Mouse (Mus musculus) neutrophil, adult 83 days (primary cell): Measurements from ENCODE around the gene Nudt21. TPM values are rescaled to one million over a fixed set of nuclear protein-coding genes. Genes with fewer than 3 reads are reported as not detected.

Experiments
- total RNA-seq, 2 experiments: library from RNA; stranded (reverse); gene quantifications; one replicate each; pipeline ENCODE4 v1.2.4; 2023

Gene Nudt21
- 10 to 100 TPM; 36.4 to 37.6 TPM for total RNA-seq

DNA sequence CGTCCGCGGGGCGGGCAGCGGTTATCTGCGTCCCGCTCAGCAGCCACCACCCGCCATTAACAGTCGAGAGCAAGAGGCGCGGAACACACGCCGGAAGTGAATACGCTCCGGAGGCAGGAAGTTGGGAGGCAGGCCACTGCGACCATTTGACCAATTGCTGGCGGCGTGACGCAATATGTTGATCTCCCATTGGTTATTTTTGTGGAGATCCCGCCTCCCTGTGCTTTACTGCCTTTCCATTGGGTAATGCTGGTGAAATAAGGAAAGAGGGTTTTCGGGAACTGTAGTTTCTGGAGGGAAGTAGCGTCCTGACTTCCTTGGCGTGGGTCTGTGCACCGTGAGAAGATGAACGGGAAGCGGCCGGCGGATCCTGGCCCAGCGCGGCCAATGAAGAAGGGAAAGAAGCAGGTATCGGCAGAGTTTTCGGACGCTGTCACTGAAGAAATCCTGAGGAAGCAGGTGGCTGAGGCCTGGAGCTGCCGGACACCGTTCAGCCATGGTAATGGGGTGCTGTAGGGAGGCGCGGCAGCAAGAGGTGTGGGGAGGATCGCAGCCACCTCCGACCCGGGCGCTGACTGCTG, at the start of gene Nudt21, which contains the start of gene Ogfod1:
Nudt21 (minus strand) TSS at position 88 of the 581 bp plus-strand sequence.
Ogfod1 (plus strand) TSS at position 255 of the 581 bp plus-strand sequence.

GRCm38 (mm10) chr8:94012013-94012951, 24.5 kb downstream of the Nudt21 start, which contains the start of gene Amfr:
Amfr (minus strand) TSS chr8:94012842.

Other genes starting within 250 kb of the Nudt21 start
- gene Gnao1, start 227.1 kb downstream of the Nudt21 start, total RNA-seq, result not detected
- gene Amfr, start 24.2 kb downstream of the Nudt21 start, total RNA-seq, result 100 to 1,000 TPM; 103 to 107 TPM
- 1 to 10 TPM; 6.8 to 9.5 TPM for gene Ogfod1, start 167 bp upstream of the Nudt21 start, total RNA-seq
- gene Bbs2, start 61.9 kb upstream of the Nudt21 start, total RNA-seq, result 1 to 10 TPM; 1.5 to 3.9 TPM
- gene Mt4, start 100.2 kb upstream of the Nudt21 start, total RNA-seq, result not detected
- not detected for gene Mt3, start 115.6 kb upstream of the Nudt21 start, total RNA-seq
- 10 to 100 TPM; 18.8 to 25.3 TPM for gene Mt2, start 135.6 kb upstream of the Nudt21 start, total RNA-seq
- gene Mt1, start 142.1 kb upstream of the Nudt21 start, total RNA-seq, result 10 to 100 TPM; 52.5 to 55.7 TPM
- gene Nup93, start 177.5 kb upstream of the Nudt21 start, total RNA-seq, result 10 to 100 TPM; 18.1 to 25.6 TPM